Mouse (Mus musculus): Measurements from ENCODE around the gene Arf6.
"Not testable (repeated sequence)": the region's sequence is repeated elsewhere in the genome, so short reads cannot be mapped to it uniquely, and the experiment has no call there.

The Arf6 gene

DNA sequence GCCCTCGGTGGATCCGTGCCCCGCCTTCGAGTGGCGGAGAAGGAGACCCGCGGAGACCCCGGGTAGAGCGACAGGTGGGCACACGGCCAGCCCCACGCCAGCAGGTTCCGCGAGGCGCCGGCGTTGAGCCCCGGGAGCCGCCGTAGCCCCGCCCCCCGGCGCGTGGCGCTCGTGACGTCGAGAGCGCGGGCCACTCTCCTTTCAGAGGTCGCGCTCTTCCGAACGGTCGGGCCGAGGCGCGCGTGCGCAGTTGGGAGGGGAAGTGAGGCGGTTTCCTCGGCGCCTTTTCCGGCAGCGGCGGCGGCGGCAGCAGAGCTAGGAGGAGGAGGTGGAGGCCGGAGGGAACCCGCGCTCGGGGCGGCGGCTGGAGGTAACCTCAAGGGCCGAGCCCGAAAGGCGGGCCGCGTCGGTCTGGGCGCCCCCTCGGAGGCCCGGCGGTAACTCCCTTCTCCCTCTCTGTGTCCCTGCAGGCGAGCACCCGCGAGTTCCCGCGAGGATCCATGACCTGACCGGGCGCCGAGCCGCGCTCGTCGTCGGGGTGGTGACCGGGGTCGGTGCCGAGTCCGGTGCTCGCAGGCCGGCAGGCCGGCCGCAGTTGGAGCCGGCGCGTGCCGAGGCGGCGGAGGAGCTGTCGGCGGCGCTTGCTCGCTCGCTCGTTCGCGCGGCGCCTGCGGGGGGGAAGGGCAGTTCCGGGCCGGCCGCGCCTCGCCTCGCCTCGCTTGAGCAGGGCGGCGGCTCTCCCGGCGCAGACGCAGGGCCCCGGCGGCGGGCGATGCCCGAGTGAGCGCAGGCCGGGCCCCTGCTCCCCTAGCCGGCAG lies at the start of gene Arf6, which contains the start of gene Gm9887:
Gene Arf6 (plus strand): TSS at position 297 of the 818 bp plus-strand sequence.
Gene Gm9887 (minus strand): TSS at position 605 of the 818 bp plus-strand sequence.
- peak; percentile 99 for DNase-seq

GRCm38 (mm10) chr12:69331187-69331586 lies 40.8 kb upstream of the Arf6 start:
- DNase-seq = no peak

DNA sequence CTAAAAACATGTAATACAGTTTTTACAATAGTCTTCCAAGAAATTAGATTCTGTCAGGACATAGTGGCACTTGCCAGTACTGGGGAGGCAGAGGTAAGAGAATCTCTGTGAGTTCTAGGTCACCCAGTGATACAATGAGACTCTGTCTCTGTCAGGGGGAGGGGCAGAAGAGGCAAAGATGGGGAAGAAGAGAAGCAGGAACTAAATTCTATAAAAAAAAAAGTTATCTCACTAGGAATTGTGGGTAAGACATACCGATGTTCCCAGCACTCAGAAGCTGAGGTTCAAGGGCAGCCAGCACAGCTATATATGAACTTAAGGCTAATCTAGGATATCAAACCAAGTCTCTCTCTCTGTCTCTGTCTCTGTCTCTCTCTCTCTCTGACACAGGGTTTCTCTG lies 39.8 kb upstream of the Arf6 start:
- no peak for DNase-seq

DNA sequence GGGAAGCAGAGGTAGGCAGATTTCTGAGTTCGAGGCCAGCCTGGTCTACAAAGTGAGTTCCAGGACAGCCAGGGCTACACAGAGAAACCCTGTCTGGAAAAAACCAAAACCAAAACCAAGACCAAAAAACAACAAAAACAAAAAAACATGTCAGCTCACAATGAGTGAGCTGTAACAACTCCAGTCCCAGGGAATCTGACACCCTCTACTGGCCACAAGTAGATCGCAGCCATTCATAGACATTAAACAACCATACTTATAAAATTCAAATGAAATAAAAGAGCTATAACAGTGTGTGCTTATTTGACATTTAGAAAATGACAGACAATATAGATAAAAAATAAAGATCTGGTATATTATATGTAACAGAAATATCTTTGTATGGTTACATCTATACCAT lies 38.4 kb upstream of the Arf6 start:
- peak; percentile 43 for DNase-seq

DNA sequence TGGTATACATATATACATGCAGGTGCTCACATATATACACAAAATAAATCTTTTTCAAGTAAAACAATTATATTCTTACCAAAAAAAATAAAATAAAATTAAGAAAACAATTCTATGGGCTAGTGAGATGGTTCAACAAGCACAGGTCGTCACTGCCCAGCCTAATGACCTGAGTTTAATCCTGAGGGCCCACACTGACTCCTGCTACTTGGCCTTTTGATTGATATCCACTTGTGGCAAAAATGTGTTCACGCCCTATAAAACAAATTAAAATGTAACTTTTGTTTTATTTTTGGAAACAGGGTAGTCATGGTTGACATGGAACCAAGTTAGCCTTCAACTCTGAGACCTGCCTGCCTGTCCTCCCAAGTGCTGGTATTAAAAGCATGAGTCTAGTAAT lies 22.0 kb upstream of the Arf6 start:
- DNase-seq = no peak

- no peak for DNase-seq
Measured at GRCm38 (mm10) chr12:69351685-69352084, 20.3 kb upstream of the Arf6 start.

GRCm38 (mm10) chr12:69356546-69357299 lies 15.2 kb upstream of the Arf6 start, which contains the start of gene Nemf:
Gene Nemf, minus strand, starts transcription at chr12:69357165.
- peak; percentile 85 for DNase-seq

DNA sequence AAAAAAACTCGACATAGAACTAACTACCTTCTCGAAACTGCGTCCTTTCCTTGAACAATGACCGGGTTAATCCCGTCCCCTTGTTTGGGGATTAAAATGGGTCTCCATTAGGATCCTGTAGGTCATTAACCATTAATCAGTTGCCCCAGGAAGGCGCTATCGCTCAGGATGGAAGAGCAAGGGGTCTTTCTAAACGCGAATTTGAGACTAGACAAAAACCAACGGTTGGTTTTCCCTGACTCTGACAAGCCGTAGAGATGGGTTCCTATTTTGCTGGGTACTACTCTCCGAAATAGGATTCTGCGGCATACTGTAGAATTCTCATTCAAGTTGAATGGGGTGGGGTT lies 14.7 kb upstream of the Arf6 start:
- DNase-seq = no peak

- peak; percentile 50 for DNase-seq
Measured at GRCm38 (mm10) chr12:69360655-69360996, 11.3 kb upstream of the Arf6 start.

- DNase-seq = peak; percentile 100
Measured at GRCm38 (mm10) chr12:69360997-69361899, 10.7 kb upstream of the Arf6 start.

- no peak for DNase-seq
Measured at GRCm38 (mm10) chr12:69361919-69362318, 10.0 kb upstream of the Arf6 start.

DNA sequence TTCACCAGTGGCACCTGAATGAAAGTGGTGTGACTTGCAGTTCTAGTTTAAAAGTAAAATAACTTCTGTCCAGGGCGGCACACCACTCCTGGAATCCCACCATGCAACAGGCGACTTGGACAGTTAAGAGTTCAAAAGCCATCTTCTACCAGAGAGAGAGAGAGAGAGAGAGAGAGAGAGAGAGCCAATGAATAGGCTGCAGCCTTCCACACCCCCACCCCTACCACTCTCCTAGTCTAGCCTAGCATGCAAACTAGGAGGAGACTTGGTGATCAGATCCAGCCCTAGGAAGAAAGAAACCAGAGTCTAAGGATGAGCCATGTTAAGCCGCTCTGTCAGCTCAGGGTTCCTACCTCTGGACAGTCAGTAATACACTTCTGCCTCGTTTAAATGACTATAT lies 9.6 kb upstream of the Arf6 start:
- DNase-seq = peak; percentile 20

- DNase-seq = not testable (repeated sequence)
Measured at GRCm38 (mm10) chr12:69363110-69363509, 8.8 kb upstream of the Arf6 start.

DNA sequence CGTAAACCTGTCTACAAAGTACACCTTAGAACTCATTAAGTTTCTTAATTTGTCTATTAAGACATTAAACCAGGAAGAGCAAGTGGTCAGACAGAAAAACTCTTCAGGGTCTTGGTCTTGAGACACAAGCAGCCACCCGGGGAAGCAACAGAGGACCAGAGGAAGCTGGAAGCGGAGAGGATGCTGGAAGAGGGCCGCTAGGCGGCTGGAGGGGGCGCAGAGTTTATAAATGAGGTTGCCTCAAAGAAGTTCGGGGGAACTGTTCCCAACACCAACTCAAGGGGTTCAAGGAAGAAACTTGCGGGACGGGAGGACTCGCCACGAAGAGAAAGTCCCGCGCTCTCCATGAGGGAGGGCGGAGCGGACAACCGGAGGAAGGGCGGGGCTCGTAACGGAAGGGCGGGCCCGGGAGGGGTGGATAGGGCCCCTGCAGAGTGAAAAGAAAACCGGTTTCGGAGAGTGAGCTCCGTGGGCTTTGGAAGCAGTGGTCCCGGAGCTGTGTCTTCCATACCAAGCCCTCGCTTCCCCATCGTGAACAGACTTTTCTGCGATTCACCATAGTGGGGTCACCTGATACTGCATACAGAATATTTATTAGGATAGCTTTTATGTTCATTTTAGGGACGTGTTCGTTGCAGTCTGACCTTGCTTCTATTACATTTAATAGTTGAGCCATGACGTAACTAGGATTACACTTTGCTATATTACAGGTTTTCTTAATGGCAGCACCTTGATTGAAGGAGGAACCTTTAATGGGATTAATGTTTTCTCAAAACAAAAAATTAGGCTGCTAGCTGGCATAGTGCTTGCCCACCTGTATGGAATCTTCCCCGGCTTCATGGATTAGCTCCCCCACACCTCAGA lies 7.8 kb upstream of the Arf6 start:
- DNase-seq = peak; percentile 88

- no peak for DNase-seq
Measured at GRCm38 (mm10) chr12:69365757-69366156, 6.2 kb upstream of the Arf6 start.

DNA sequence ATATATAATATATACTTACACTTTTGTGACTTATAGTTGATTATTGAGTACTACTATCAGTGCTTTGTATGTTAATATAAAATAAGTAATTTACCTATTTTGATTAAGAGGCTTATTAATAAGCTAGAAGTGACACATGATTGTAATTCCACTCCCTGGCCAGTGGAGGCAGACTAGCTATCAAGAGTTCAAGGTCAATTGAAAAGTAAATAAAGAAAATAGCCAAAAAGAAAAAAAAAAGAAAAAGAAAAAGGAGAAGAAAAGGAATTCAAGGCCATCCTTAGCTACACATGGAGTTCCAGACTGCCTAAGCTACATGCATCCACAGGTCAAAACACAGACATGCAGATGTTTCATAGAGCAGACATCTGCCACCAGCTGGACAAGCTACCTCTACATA lies 5.5 kb upstream of the Arf6 start:
- peak; percentile 21 for DNase-seq

DNA sequence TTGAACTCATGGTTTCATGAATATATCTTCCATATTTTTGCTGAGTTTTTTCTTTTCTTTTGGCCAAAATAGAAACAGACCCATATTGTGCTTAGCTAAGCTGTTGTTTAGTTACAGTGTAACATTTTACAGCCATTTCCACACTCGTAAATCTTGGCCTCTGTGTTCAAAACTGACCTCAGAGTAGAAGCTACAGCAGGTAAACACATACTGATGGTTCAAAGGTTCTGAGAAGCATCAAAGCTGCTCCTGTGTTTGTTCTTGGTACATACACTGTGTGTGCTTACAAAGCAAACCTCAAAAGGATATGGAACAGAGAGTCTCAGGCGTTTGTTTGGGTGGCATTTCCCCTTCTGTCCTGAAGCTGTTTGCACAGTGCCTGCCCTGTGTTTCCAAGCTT lies 4.4 kb upstream of the Arf6 start:
- DNase-seq = no peak

DNA sequence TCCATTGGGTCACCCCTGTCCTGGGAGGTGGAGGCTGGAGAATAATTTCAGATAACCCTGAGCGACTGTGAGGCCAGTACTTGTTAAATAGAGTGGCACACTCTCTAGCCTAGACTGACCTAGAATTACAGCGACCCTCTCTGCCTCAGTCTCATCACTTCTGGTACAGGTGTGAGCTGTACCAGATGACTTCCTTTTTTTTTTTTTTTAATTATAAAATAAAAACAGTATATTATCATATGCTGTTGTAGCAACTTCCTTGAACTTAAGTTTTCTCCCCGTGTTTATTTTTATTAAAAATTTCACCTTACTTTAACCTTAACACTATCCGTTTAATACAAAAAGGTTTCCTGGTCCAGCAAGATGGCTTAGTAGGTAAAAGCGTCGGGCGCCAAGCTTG lies 1.0 kb upstream of the Arf6 start:
- DNase-seq = no peak

DNA sequence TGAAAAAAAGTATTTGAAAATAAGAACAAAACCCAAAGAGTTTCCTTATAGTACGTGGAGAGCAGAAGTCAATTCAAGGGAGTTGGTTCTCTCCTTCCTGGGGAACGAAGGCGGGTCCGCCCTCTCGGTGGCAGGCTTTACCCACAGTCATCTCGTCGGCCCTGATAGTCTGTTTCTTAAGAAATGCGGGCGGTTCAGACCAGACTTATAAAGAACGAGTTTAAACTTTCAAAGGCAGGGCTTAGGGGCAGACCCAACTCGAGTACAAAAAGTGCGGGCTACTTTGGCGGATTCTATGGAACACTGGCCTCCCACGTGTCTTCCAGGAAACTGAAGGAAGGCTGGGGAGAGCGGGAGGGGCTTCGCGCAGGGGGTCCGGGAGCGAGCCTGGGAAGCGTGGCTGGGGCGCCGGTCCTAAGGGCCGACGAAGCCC lies 513 bp upstream of the Arf6 start:
- DNase-seq = peak; percentile 84

- peak; percentile 46 for DNase-seq
Measured at GRCm38 (mm10) chr12:69372731-69373331, 881 bp downstream of the Arf6 start.

All from thymus, postnatal 14 days (tissue).